Mouse (Mus musculus): ENCODE data around the gene Kif13a.

The Kif13a gene

GRCm38 (mm10) chr13:46777461-46777860 is 152.2 kb downstream of the Kif13a start:
- no peak for DNase-seq (ENCODE audit: low spot score)

GRCm38 (mm10) chr13:46776636-46777305 is 152.9 kb downstream of the Kif13a start:
- no peak for DNase-seq (ENCODE audit: low spot score)

GRCm38 (mm10) chr13:46774998-46775397 is 154.7 kb downstream of the Kif13a start:
- DNase-seq (ENCODE audit: low spot score) = no peak

- DNase-seq (ENCODE audit: low spot score) = no peak
Measured at GRCm38 (mm10) chr13:46772581-46772980, 157.1 kb downstream of the Kif13a start.

GRCm38 (mm10) chr13:46765361-46765760 is 164.3 kb downstream of the Kif13a start:
- no peak for DNase-seq (ENCODE audit: low spot score)

- DNase-seq (ENCODE audit: low spot score) = no peak
Measured at GRCm38 (mm10) chr13:46763210-46763609, 166.5 kb downstream of the Kif13a start.

- no peak for DNase-seq (ENCODE audit: low spot score)
Measured at GRCm38 (mm10) chr13:46760921-46761320, 168.7 kb downstream of the Kif13a start.

- no peak for DNase-seq (ENCODE audit: low spot score)
Measured at GRCm38 (mm10) chr13:46759281-46759809, 170.3 kb downstream of the Kif13a start.

- DNase-seq (ENCODE audit: low spot score) = no peak
Measured at GRCm38 (mm10) chr13:46758627-46759026, 171.0 kb downstream of the Kif13a start.

GRCm38 (mm10) chr13:46757946-46758345 is 171.7 kb downstream of the Kif13a start:
- no peak for DNase-seq (ENCODE audit: low spot score)

- DNase-seq (ENCODE audit: low spot score) = no peak
Measured at GRCm38 (mm10) chr13:46753294-46753693, 176.4 kb downstream of the Kif13a start.

- peak; percentile 34 for DNase-seq (ENCODE audit: low spot score)
Measured at GRCm38 (mm10) chr13:46752566-46753229, 177.0 kb downstream of the Kif13a start.

GRCm38 (mm10) chr13:46748138-46748873 is 181.4 kb downstream of the Kif13a start:
- DNase-seq (ENCODE audit: low spot score) = no peak

GRCm38 (mm10) chr13:46743821-46744220 is 185.8 kb downstream of the Kif13a start:
- DNase-seq (ENCODE audit: low spot score) = no peak

GRCm38 (mm10) chr13:46742367-46742766 is 187.3 kb downstream of the Kif13a start:
- no peak for DNase-seq (ENCODE audit: low spot score)

GRCm38 (mm10) chr13:46739426-46739825 is 190.2 kb downstream of the Kif13a start:
- DNase-seq (ENCODE audit: low spot score) = no peak

- no peak for DNase-seq (ENCODE audit: low spot score)
Measured at GRCm38 (mm10) chr13:46737482-46737881, 192.2 kb downstream of the Kif13a start.

GRCm38 (mm10) chr13:46736479-46736865 is 193.2 kb downstream of the Kif13a start:
- no peak for DNase-seq (ENCODE audit: low spot score)

GRCm38 (mm10) chr13:46735808-46736478 is 193.7 kb downstream of the Kif13a start:
- DNase-seq (ENCODE audit: low spot score) = peak; percentile 25

GRCm38 (mm10) chr13:46735219-46735807 is 194.4 kb downstream of the Kif13a start:
- DNase-seq (ENCODE audit: low spot score) = peak; percentile 26

GRCm38 (mm10) chr13:46729998-46730397 is 199.7 kb downstream of the Kif13a start:
- no peak for DNase-seq (ENCODE audit: low spot score)

GRCm38 (mm10) chr13:46728411-46728810 is 201.3 kb downstream of the Kif13a start:
- DNase-seq (ENCODE audit: low spot score) = no peak

Measured in adipocyte (in vitro differentiated cells).